Mouse (Mus musculus) 3T3-L1 (cell line): ENCODE results near the gene Akap10.
"Not testable (repeated sequence)": the region's sequence is repeated elsewhere in the genome, so short reads cannot be mapped to it uniquely, and the experiment has no call there.

Source experiments
- DNase-seq: peaks from one replicate; pipeline ENCODE4 v3.0.0-alpha.2; 2015; ENCODE audit warnings: low read depth, low spot score

Gene Akap10

GRCm38 (mm10) chr11:61930640-61931586 lies 861 bp upstream of the Akap10 start:
- DNase-seq, result no peak

DNA sequence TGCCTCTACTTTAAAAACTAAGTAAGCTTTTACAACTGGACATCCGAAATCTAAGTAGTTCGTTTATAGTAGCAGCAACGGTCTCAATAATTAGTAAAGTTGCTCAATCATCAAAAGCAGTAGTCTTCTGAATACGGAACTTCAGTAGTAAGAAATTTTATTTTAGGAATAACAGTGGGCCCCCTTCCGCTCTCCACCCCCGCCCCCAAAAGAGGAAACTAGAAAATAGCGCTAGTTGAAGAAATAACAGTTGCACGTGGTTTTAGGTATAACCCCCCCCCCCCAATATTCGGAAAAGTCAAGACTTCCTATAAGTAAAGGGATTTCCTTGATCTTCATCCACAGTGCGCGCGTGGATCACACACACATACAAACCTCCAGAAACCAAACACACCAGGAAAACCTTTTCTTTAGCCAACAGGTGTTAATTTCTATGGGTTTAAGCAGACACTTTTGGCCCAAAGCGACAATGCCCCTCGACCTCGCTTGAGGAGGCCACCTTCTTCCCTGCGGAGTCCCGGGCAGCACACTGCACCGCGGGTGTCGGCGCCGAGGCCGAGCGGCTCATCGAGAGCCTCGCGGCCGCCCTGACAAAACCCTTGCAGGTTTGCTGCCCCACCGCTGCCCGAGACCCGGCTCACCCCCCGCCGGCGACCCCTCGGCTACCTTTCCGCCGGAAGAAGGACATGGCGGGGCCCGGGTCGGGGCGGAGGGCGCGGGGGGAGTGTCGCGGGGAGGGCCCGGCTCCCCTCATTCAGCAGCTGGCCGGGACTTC lies 542 bp downstream of the Akap10 start:
- DNase-seq, result peak; percentile 32

- DNase-seq, result no peak
These were observed 6.7 kb downstream of the Akap10 start for GRCm38 (mm10) chr11:61923309-61923708.

- no peak for DNase-seq
These were observed 10.3 kb downstream of the Akap10 start for GRCm38 (mm10) chr11:61919702-61920101.

GRCm38 (mm10) chr11:61908315-61908714 lies 21.7 kb downstream of the Akap10 start:
- no peak for DNase-seq

DNA sequence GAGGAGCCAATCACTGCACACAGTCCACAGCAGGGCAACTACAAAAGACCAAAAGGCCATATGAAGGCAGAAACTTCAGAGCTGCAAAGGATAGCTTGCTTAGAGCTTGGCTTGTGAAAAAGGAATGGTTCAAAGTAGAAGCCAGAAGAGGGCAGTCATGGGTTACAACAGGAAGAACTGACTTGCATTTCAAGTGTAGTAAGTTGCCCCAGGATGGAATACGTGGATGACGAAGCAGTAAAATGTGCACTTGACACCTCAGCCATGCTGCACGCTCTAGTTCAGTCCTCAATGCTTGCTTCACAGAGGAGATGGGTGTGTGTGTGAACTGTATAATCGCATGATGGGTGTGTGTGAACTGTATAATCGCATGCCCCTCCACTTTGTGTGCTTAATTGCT lies 47.9 kb downstream of the Akap10 start:
- peak; percentile 51 for DNase-seq

DNA sequence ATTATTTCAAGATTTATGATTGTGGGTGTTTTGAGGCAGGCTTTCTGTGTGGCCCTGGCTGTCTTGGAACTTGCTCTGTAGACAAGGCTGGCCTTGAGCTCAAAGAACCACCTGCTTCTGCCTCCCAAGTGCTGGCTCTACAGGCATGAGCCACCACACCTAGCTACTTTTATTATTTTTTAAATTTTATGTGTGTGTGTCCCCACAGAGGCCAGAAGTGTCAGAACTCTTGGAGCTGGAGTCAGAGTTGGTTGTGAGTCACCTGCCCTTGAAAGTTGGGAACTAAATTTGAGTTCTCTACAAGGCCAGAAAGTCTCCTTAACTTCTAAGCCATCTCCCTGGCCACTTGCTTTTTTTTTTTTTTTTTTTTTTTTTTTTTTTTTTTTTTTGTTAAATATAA lies 50.1 kb downstream of the Akap10 start:
- DNase-seq, result no peak

- DNase-seq, result no peak
These were observed 58.2 kb downstream of the Akap10 start for GRCm38 (mm10) chr11:61871881-61872280.

DNA sequence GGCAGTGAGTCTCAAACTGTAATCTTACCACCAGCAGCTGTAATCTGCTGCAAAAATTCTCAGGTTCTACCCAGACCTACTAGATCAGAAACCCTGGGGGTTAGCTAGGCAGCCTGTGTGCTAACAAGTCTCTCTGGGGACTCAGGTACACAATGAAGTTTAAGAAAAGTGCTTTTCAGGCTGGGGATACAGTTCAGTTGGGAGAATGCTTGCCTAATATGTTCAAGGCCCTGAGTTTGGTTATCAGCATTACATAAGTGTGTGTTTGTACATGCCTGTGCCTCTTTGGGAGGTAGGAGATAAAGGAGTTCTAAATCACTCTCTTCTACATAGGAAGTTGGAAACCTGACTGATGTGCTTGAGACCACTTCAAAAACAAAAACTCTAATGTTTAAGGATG lies 63.2 kb downstream of the Akap10 start:
- DNase-seq, result no peak

DNA sequence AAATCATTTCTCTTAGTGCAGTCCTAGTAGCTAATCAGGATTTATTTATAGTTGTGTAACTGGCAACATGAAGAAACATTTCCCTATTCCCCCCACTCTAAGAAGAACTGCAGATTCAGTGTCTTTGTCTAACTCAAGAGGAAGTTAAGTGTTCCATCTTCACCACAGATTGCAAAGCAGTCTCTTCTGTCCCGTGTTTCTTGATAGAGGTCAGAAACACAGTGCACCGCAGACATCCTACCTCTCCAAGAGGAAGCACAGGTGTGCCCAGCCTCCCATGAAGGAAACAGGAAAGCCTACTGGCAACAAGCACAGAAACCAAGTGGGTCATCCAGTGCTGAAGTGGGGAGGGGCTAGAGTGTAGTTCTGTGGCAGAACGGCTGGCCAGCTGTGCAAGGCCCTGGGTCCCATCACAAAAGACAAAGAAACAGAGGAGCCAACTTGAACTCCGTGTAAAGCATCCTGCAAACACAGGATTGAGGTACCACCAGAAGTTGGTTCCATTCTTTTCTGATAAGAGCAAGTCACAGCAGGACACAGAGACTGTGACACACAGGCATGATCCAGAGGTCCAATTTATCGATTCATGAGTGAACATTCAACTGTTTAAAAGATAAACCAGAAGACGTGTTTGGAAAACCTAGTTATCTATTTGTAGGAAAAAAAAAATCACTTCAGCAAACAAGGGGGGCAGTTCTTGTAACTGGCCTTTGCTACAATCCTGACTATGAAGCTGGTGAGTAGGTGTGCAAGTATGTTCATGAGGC lies 68.1 kb downstream of the Akap10 start:
- DNase-seq, result no peak

DNA sequence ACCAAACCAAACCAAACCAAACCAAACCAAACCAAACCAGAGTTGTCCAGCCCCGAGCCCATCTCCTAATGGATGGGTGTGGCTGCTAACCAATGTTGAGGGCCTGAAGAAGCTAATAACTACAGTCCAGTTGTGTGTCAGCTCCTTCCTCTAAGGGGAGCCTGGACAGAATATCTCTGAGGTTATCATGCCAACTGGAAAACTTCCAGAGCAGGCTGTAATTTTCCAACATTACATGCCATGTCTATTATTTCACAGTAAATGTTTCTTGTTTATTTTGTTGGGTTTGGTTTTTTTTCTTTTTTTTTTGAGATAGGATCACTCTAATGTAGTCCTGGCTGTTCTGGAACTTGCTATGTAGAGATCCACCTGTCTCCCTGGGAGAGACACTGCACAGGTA lies 70.7 kb downstream of the Akap10 start:
- peak; percentile 58 for DNase-seq

DNA sequence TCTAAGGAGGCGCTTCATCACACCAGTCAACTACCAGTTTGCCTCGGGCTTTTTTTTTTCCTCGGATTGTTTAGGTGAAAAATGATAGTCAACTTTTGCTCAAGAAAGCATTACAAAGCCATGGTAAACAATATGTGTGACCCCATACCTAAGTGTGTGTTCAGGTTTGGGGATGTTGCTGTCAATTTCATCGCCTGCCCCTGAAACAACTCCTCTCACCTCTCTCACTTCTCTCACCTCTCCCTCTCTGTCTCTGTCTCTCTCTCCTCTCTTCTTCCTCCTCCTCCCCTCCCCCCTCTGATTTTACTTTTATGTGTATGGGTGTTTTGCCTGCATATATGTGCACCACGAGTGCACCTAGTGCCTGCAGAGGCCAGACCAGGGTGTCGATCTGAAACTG lies 74.5 kb downstream of the Akap10 start:
- no peak for DNase-seq

DNA sequence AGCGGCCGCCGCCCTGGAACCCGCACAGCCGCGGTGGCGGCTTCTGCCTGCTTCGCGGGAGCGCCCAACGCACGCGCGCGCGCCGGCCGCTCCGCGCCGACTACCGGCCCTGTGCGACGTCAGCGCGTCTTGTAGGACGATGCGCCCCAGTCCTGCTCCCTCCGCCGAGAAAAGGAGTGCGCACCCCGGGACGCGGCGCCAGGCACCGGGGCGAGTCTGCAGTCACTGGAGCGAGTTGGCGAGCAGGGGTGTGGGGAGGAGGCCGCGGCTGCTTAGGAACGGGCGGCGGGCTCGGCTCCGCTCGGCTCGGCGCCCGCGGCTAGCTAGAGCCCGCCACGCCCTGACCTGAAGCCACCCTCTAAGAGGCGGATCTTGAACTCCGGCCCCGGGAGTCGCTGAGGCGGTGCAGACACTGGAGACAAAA lies 75.1 kb downstream of the Akap10 start, which contains the start of gene Ulk2:
TSS of gene Ulk2 (minus strand) at position 86 of the 424 bp plus-strand sequence.
- DNase-seq, result peak; percentile 72

DNA sequence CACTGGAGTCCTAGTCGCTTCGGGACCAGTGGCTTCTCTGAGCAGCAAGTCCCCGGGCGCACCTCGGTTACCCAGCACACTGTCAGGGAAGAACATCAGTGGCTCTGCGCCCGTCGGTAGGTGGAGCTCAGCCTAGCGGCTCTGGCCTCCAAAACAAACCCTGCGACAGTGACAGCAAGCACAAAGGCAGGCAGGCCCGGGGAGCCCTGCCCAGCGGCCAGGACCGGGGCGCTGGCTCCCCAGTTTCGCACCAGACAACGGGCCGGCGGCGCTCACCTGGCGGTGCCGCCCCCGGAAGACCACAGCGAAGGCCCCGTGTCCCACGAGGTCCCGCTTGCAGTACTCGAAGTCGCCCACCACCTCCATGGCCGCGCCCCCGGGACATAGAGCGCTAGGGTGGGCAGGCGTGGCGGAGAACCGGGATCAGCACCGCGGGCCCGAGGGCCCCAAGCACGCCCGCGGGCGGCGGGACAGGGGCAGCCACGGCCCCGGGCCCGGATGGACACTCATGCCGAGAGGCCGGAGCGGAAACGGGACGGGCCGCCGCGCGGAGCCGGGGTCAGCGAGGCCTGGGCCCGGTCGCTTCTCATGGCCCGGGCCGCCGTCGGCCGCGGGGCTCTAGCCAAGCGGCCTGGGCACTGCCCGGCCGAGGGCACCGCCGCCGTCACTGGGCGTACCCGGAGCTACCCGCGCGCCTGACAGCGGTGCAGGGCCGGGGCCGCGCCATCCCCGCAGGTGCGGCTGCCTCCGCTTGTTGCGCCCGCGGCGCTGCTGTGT lies 75.7 kb downstream of the Akap10 start:
- peak; percentile 75 for DNase-seq

DNA sequence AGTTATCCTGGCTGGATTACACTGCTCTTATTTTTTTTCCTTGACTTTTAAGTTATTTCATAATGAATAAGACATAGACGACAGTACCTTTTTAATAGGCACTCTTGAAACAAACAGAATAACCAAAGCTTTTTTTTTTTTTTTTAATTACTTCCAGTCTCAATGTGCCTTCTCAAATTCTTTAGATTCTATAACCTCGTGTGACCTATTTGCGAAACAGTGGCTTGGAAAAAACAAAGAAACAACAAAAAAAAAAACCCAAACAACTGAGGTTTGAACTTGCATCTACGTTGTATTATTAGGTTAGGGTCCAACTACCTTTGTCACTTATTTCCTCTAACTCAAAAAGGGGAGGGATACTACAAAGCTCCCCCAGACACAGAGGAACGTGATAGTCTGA lies 76.4 kb downstream of the Akap10 start:
- no peak for DNase-seq

- no peak for DNase-seq
These were observed 77.1 kb downstream of the Akap10 start for GRCm38 (mm10) chr11:61852916-61853315.

GRCm38 (mm10) chr11:61851195-61851594 lies 78.9 kb downstream of the Akap10 start:
- DNase-seq, result no peak

DNA sequence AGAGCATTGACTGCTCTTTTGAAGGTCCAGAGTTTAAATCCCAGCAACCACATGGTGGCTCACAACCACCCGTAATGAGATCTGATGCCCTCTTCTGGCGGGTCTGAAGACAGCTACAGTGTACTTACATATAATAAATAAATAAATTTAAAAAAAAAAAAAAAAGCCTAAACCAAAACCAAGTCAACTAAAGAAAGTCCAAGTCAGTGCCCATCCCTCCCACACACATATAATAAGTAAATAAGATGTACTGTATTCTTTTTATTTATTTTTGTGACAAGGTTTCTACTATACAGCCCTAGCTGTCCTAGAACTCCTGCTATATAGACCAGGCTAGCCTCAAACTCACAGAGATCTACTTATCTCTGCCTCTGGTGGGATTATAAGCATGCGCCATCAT lies 89.4 kb downstream of the Akap10 start:
- DNase-seq, result not testable (repeated sequence)

DNA sequence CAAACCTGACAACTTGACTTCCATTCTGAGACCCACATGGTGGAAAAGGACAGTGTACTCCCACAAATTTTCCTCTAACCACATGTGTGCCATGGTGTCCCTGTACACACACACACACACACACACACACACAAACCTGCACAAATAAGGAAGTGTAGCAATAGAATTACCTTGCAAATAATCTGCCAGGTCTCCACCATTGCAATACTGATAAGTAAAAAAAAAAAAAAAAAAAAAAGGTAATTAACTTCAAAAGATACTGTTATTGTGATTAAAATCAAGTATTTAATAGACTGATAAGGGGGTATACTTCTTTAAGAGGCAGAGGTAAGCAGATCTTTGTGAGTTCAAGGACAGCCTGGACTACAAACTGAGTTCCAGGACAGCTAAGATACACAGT lies 90.1 kb downstream of the Akap10 start:
- DNase-seq, result no peak

DNA sequence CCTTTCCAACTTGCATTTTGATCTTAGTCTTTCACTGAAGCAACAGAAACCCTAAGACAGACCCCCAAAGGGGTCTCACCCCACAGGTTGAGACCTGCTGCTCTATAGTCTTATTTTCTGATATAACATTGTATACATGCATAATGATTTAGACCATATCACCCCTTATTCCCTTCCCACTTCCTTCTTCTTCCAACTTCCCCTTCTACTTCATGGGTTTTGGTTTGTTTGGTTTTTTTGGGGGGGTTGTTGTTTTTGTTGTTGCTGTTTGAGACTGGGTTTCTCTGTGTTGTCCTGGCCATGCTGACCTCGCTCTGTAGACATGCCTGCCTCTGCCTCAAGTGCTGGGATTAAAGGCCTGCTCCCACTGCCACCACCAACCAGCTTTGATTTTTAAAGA lies 90.9 kb downstream of the Akap10 start:
- DNase-seq, result no peak
